Mouse (Mus musculus) hindbrain, postnatal 0 days (tissue): Measurements from ENCODE around the gene Wdr70. TPM values are rescaled to one million over a fixed set of nuclear protein-coding genes. Genes with fewer than 3 reads are reported as not detected.

ENCODE experiments used
- ATAC-seq: fragments of 200-750 bp; cut with Nextera tagmentation; 2 replicates; pipeline ENCODE4 v1.8.0; 2017; ENCODE audit warnings: mild to moderate bottlenecking, moderate TSS enrichment, moderate library complexity
- DNase-seq: peaks from one replicate; pipeline ENCODE4 v3.0.0-alpha.2; 2015; ENCODE audit warnings: low spot score
- H3K27ac ChIP-seq: fragments of 300-500 bp; sonication (generic); 2 replicates; pipeline ENCODE4 v1.5.1; 2014; ENCODE audit warnings: mild to moderate bottlenecking
- H3K27me3 ChIP-seq: fragments of 300-500 bp; sonication (generic); 2 replicates; pipeline ENCODE4 v1.6.1; 2014; ENCODE audit warnings: low read length, mixed read lengths; ENCODE audit not compliant: insufficient read depth
- H3K36me3 ChIP-seq: fragments of 300-500 bp; sonication (generic); 2 replicates; pipeline ENCODE4 v1.6.1; 2014; ENCODE audit warnings: low read length, mixed read lengths; ENCODE audit not compliant: insufficient read depth
- H3K4me1 ChIP-seq: fragments of 300-500 bp; sonication (generic); 2 replicates; pipeline ENCODE4 v1.6.1; 2014; ENCODE audit warnings: antibody characterized with exemption, low read length, mixed read lengths; ENCODE audit not compliant: insufficient read depth
- H3K4me2 ChIP-seq: fragments of 300-500 bp; sonication (generic); 2 replicates; pipeline ENCODE4 v1.6.1; 2014; ENCODE audit warnings: low read depth, mild to moderate bottlenecking, low read length, moderate library complexity, mixed read lengths
- H3K4me3 ChIP-seq: fragments of 300-500 bp; sonication (generic); 2 replicates; pipeline ENCODE4 v1.5.1; 2014; ENCODE audit warnings: low read length
- H3K9ac ChIP-seq: fragments of 300-500 bp; sonication (generic); replicated peaks from 2 replicates; pipeline ENCODE4 v1.6.1; 2014; ENCODE audit warnings: mild to moderate bottlenecking, low read length, moderate library complexity, mixed read lengths
- H3K9me3 ChIP-seq: fragments of 300-500 bp; sonication (generic); 2 replicates; pipeline ENCODE4 v1.6.1; 2016; ENCODE audit warnings: low read length, mixed read lengths
- CTCF ChIP-seq: IDR thresholded peaks from 2 replicates; pipeline ENCODE4 v1.5.1; 2016; ENCODE audit warnings: antibody characterized with exemption, control low read depth, low read depth
- WGBS: fragments of 180-500 bp; shearing (Covaris S2); extraction: QIAGEN DNeasy Blood & Tissue Kit; methylation state at CpG from one replicate; pipeline ENCODE4 v1.1.7; 2014; 5-methylcytosine and 5-hydroxymethylcytosine counted together
- polyA plus RNA-seq: library from polyadenylated mRNA; unstranded; fragments of >200 nt; fragmentation: Nextera tagmentation; extraction: Ambion mirVana; gene quantifications from 2 replicates; pipeline ENCODE4 v1.2.1, GENCODE M21; 2015
- total RNA-seq: library from RNA; depleted of rRNA; stranded (reverse); fragments of >200 nt; gene quantifications from 2 replicates; pipeline ENCODE4 v1.2.3, GENCODE M21; 2014

The Wdr70 gene
- total and polyA plus RNA-seq, 2 experiments from 2014 or later, result 45.5 to 69.9 TPM

DNA sequence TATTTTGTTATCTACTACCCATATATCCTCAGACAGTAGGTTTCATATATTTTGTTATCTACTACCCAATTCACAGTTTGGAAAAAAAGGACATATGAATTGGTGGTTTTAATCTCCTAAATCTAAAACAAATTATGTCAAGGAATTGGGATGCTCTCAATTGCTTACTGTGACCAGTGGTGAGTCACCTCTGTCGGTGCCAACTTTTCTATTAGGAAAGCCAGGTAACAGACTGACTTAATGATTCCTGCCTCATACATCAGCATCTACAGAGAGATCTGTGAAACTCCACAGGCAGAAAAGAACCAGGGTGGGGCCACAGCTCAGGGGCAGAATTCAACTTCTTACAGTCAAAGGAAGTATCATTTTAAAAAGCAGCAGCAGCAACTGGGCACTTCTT lies 93.0 kb downstream of the Wdr70 start:
- no peaks in the 10 kb centered on the region for H3K4me1 ChIP-seq
- DNase-seq, result no peak
- TF ChIP-seq CTCF, result no peak
- H3K36me3 ChIP-seq, result no peaks in the 10 kb centered on the region
- WGBS, result 100% methylated on average over 1 of the region's 1 CpGs
- no peaks in the 10 kb centered on the region for H3K9me3 ChIP-seq
- no peak overlapping the region for H3K4me3 ChIP-seq
- H3K27me3 ChIP-seq, result no peaks in the 10 kb centered on the region
- ATAC-seq, result no peak
- H3K4me2 ChIP-seq, result no peak overlapping the region
- H3K27ac ChIP-seq, result no peak overlapping the region
- H3K9ac ChIP-seq, result no peak overlapping the region

DNA sequence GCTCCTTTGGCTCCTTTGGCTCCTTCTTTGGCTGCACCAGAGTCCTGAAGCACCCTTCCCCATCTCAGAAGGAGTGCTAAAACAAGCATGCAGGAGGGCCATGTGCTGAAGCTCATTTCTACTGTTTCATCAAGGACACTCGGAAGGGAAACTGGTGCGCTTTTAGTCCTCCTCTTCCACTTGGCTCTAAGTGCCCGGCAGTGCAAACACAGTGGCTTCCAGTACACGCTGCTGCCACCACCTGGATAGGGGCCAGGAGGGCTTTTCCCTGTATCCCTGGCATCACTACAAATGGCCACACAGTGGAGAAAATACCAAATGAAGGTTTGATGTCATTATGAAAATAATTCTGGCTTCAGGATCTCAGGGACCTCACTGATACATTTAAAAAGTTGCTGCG lies 93.5 kb downstream of the Wdr70 start:
- no peaks in the 10 kb centered on the region for H3K9me3 ChIP-seq
- no peak overlapping the region for H3K9ac ChIP-seq
- DNase-seq (peak; percentile 69), ATAC-seq (no peak)
- no peak overlapping the region for H3K4me3 ChIP-seq
- no peak for TF ChIP-seq CTCF
- no peak overlapping the region for H3K4me2 ChIP-seq
- no peak overlapping the region for H3K27ac ChIP-seq
- WGBS, result 43% methylated on average over 5 of the region's 5 CpGs
- no peaks in the 10 kb centered on the region for H3K36me3 ChIP-seq
- H3K4me1 ChIP-seq, result no peaks in the 10 kb centered on the region
- H3K27me3 ChIP-seq, result no peaks in the 10 kb centered on the region

DNA sequence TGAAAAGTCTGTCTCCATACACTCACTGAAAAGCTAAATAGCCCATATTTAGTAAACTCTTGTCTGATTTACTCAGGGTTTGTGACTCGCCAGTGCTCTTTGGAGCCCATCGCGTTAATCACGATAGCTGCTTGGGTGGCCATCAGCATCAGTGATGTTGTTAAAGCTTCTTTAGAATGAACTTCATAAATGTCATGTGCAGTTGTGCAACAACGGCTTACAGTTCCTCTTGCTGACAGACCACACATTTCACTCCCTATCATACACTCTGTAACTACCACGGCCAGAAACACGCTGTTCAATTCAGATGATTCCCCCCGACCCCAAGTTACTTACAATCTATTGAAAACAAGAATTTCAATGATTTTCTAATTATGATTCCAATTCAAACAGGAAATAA lies 95.2 kb downstream of the Wdr70 start:
- WGBS, result 87% methylated on average over 8 of the region's 8 CpGs
- H3K9me3 ChIP-seq, result no peaks in the 10 kb centered on the region
- TF ChIP-seq CTCF, result no peak
- H3K9ac ChIP-seq, result no peak overlapping the region
- no peaks in the 10 kb centered on the region for H3K36me3 ChIP-seq
- DNase-seq (no peak), ATAC-seq (no peak)
- H3K4me1 ChIP-seq, result no peaks in the 10 kb centered on the region
- H3K27me3 ChIP-seq, result no peaks in the 10 kb centered on the region
- no peak overlapping the region for H3K27ac ChIP-seq
- H3K4me3 ChIP-seq, result no peak overlapping the region
- no peak overlapping the region for H3K4me2 ChIP-seq

DNA sequence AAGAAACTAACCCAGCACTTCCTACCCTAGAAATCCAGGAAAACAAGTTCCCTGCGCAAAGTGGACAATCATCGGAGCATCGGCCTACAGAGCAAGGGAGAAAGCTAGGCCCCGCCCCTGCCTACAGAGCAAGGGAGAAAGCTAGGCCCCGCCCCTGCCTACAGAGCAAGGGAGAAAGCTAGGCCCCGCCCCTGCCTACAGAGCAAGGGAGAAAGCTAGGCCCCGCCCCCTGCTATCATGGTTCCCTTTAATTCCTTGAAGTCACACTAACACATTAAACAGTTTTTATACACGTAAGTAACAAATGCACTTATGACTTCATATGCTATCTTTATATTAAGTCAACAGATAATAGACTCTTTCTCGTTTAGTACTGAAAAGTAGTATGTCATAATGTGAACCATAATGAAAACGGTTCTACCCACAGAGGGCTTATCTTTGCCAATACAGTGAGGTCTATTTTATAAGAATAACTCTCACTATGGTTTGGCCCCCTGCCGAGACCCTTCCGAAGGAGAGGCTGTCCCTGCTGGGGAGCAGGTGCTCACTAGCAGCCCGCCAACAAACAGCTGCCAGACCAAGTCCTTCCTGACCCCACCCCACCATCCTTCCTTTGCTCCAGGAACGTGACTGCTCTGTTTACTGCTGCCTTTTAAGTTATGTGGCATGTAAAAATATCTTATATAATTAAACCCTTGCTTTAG lies 100.0 kb downstream of the Wdr70 start:
- Histone ChIP-seq H3K4me1 (no peaks in the 10 kb centered on the region), H3K9ac (no peak overlapping the region), H3K27ac (no peak overlapping the region), H3K4me2 (no peak overlapping the region), H3K4me3 (no peak overlapping the region), H3K27me3 (no peaks in the 10 kb centered on the region), H3K36me3 (no peaks in the 10 kb centered on the region), H3K9me3 (no peaks in the 10 kb centered on the region)
- no peak for TF ChIP-seq CTCF
- WGBS, result 48% methylated on average over 14 of the region's 14 CpGs
- DNase-seq (peak; percentile 28), ATAC-seq (peak; percentile 58; the same call in 1 of the 2 replicates)

DNA sequence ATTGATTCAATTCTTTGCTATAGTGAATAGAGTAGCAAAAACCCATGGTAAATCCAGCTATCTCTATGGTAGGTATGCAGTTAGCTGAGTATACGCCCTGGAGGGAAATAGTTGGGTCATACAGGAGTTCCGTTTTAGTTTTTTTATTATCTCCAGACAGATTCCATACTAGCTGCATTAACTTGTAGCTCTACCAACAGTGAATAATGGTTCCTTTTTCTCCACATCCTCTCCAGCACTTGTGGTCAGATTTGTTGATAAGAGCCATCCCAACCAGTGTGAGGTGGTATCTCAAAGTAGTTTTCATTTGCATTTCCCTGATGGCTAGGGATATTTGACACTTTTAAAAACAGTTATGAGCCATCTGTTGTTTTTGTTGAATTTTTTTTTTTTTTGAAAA lies 100.9 kb downstream of the Wdr70 start:
- H3K27me3 ChIP-seq, result no peaks in the 10 kb centered on the region
- H3K36me3 ChIP-seq, result no peaks in the 10 kb centered on the region
- H3K4me3 ChIP-seq, result no peak overlapping the region
- no peak for ATAC-seq
- H3K9ac ChIP-seq, result no peak overlapping the region
- no peak overlapping the region for H3K4me2 ChIP-seq
- H3K4me1 ChIP-seq, result no peaks in the 10 kb centered on the region
- no peak overlapping the region for H3K27ac ChIP-seq
- no peak for DNase-seq
- 92% methylated on average over 2 of the region's 2 CpGs for WGBS
- no peaks in the 10 kb centered on the region for H3K9me3 ChIP-seq
- TF ChIP-seq CTCF, result no peak

DNA sequence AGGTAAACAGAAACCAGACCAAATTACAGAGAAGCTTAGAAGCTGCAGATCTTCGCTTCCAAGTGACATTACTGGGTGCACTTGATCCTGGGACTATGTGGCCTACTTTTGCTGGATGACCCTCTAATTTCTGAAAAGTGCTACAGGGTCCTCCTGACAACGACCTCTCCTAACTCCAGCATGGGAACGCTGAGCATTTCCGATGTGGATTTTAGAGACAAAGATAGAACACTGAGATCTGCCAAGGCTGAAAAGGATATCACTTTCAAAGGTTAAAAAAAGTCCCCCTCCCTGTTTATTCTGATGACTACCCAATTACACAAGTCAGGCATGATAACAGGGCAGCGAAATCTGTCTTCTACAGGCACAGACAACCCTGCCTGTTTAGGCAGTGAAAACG lies 105.3 kb downstream of the Wdr70 start:
- no peaks in the 10 kb centered on the region for H3K27me3 ChIP-seq
- TF ChIP-seq CTCF, result no peak
- DNase-seq (no peak), ATAC-seq (no peak)
- no peak overlapping the region for H3K27ac ChIP-seq
- 81% methylated on average over 6 of the region's 6 CpGs for WGBS
- no peaks in the 10 kb centered on the region for H3K4me1 ChIP-seq
- H3K9me3 ChIP-seq, result no peaks in the 10 kb centered on the region
- no peak overlapping the region for H3K9ac ChIP-seq
- no peaks in the 10 kb centered on the region for H3K36me3 ChIP-seq
- no peak overlapping the region for H3K4me3 ChIP-seq
- no peak overlapping the region for H3K4me2 ChIP-seq

DNA sequence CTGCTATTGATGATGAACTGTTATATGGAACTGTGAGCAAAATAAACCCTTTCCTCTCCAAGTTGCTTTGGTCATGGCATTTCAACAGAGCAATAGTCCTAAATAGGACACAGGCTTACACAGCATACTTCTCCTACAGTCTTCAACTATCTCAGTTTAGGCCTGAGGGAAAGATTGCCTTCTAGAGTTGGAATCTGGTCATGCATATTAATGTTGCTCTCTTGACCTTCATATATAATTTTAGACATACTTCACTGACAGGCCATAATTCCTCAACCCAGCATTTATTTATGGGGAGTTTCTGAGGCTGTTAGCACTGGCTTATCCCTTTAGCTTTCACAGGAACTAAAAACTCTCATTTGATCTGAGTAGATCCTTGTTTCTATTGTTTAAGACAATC lies 108.9 kb downstream of the Wdr70 start:
- Histone ChIP-seq H3K4me2 (no peak overlapping the region), H3K4me1 (no peaks in the 10 kb centered on the region), H3K4me3 (no peak overlapping the region), H3K27me3 (no peaks in the 10 kb centered on the region), H3K27ac (no peak overlapping the region), H3K9ac (no peak overlapping the region), H3K36me3 (no peaks in the 10 kb centered on the region), H3K9me3 (no peaks in the 10 kb centered on the region)
- no peak for TF ChIP-seq CTCF
- no peak for ATAC-seq
- no peak for DNase-seq
